Mouse (Mus musculus): ENCODE measurements around the gene Tgfbr3l.

The Tgfbr3l gene

DNA sequence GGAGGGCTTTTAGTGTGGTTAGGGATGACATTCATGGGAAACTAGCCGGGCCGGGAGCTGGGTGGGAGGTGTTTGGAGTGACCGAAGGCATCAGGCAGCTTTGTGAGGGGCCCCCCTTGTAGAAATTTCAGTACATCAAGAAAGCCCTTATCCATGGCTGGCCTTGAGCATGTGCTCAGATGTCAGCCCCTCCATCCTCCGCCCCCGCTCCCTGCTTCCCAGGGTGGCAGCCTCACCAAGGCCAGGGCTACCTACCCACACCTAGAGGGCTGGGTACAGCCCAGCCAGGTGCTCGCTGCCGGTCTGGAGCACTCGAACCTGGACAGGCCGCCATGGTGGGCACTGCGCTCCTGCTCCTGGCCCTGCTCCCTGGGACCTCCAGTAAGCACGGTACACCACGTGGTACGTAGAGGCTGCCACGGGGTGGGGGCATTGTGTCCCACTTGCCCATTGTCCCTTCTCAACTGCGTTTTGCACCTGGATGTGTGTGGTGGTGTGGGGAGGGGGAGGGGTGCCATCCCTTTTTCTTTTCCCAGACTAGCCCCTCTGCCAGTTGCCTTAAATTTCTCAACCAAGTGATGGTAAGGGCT lies at the start of gene Tgfbr3l:
TSS of gene Tgfbr3l (plus strand) at position 264 of the 590 bp plus-strand sequence.
- no peak for DNase-seq (ENCODE audit: extremely low read depth, low read depth, low spot score)

DNA sequence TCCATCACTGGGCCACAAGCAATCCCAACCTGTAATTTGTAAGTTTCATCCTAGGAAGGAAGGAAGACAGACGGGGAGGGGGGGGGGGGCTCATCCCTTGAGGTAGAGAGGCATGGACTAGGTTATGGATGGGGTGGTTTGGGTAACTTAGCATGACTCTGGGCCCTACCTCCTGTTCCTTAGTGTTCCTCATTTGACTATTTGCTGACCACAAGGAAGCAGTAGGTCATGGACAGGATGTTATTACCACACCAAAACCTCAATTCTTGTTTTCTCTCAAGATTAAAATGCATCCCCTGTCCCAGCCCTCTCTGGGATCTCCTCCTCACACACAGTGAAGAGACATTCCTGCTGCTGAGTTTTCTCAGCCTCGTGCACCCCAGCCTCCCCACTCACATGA lies 46.7 kb upstream of the Tgfbr3l start:
- no peak for DNase-seq (ENCODE audit: extremely low read depth, low read depth, low spot score)

DNA sequence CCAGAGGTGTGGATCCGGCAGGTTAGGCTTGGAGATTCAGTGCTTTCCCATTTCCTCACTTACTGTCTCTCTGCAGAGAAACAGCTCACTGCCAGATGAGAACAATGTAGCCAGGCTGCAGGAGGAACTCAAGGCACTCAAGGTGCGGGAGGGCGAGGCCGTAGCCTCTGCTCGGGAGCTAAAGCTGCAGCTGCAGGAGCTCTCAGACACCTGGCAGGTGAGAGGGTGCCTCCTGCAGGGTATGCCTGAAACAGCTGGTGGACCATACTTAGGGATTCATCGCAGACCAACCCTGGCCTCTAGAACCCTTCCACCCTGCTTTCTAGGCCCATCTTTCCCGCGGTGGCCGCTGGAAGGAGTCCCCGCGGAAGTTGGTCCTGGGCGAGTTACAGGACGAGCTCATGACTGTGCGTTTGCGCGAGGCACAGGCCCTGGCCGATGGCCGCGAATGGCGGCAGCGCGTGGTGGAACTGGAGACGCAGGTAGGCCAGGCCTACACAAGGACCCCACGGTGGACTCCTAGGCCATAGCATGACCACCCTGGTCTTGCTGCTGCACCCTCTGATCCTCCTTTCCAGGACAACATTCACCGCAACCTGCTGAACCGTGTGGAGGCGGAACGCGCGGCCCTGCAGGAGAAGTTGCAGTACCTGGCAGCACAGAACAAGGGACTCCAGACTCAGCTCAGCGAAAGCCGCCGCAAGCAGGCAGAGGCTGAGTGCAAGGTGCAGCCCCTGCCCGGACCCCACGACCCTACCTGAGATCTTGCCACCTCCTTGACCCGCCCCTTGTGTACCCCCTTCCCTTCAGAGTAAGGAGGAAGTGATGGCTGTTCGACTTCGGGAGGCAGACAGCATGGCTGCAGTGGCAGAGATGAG lies 42.5 kb upstream of the Tgfbr3l start:
- no peak for DNase-seq (ENCODE audit: extremely low read depth, low read depth, low spot score)

DNA sequence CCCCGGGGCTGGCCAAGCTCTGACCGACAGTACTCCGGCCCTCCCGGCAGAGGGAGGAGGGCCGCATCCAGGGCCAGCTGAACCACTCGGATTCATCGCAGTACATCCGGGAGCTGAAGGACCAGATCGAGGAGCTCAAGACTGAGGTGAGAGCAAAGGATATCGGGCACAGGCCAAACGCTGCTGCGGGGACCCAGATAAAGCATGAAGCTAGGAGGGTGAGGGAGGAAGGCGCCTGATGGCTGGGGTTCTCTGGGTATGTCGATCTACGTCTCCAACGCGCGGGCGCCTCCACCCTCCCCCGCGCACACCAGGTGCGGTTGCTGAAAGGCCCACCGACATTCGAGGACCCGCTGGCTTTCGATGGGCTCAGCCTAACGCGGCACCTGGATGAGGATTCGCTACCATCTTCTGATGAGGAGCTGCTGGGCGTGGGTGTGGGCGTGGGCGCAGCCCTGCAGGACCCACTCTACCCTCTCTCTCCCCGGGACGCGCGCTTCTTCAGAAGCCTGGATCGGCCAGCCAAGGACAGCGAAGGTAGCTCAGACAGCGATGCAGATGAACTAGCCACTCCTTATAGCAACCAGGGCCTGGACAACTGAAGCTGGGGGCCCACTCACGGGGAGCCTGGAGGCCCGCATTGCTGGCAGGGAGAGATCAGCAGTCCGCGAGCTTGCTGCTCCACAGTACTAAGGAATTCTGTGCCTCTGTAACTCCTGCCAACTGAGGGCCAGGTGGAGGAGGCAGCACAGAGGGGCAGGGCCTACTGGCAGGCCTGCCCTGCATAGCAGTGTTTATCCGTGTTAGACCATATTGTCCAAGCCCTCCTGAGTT lies 41.6 kb upstream of the Tgfbr3l start:
- DNase-seq (ENCODE audit: extremely low read depth, low read depth, low spot score), result no peak

DNA sequence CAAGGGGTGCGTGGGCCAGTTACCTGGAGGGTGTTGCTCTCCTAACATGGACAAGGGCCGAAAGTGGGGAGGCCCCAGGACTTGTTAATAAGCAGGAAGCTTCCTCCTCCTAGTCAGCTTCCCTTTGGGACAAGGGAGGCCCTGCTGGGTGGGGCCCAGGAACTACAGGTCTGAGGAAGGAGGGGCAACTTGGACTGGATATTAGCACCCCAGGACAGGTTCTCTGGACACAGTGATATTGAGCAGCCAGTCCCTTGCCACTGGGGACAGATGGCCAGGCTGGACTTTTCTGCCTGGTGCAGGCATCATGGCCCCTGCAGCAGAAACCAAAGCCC lies 41.0 kb upstream of the Tgfbr3l start:
- no peak for DNase-seq (ENCODE audit: extremely low read depth, low read depth, low spot score)

DNA sequence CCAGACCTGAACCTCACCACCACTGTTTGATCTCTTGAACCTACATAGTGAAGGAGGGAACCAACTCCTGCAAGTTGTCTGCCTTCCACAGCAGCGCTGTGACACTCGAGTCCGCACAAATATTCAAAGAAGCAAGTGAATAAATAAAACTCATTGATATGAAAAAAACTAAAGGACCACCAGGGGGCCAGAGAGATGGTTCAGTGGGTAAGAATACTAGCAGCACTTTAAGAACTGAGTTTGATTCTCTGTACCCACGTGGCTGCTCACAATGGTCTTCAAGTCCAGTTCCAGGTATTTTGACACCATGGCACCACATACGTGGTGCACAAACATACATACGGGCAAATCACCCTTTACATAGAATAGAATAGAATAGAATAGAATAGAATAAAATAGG lies 36.9 kb upstream of the Tgfbr3l start:
- no peak for DNase-seq (ENCODE audit: extremely low read depth, low read depth, low spot score)

DNA sequence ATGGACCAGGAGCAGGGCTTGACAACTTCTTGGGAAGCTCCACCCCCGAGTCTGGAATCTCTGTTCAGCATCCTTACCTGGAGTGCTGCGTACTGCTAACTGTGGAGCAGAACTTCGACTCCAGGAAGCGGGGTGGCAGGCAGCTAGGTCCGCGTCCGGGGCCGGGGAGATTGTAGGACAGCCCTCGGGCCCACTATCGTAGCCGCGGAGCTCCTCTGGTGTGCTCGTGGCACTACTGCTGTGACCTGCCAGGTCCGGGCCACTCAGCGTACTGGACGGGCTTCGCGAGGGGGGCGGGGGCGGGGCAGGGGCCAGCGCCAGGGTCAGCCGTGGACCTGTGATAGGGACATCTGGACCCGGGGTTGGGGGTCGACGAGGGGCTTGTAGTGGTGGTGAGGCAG lies 35.2 kb upstream of the Tgfbr3l start:
- no peak for DNase-seq (ENCODE audit: extremely low read depth, low read depth, low spot score)

DNA sequence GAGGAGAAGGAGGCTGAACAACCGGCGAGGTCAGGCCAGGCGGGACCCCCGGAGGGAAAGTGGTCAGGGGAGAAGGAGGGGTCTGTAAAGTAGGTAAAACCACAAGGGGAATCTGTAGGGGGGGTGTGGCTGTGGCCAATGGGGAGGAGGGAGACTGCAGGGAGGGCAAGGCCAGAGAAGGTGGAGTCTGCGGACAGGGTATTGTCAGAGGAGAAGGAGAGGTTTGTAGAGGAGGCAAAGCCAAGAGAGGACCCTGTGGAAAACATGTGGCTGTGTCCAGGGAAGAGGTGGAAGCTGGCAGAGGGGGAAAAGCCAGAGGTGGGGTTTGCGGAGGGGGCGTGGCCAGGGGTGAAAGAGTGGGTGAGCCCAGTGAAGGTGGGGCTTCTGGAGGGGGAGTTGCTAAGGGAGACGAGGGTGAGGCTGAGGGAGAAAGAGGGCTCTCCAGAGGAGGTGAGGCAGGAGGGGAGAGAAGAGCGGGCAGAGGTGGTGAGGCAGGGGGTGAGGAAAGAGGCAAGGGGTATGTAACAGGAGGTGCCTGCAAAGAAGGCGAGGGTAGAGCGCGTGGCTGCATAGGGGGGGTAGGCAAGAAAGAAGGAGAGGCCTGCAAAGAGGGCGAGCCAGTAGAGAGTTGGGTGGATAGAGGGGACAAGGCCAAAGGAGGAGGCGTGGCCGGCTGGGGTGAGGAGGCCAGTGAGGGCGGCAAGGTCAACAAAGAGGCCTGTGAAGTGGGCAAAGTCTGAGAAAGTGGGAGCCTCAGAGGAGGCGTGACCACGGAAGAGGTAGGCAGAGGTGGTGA lies 34.6 kb upstream of the Tgfbr3l start:
- no peak for DNase-seq (ENCODE audit: extremely low read depth, low read depth, low spot score)

DNA sequence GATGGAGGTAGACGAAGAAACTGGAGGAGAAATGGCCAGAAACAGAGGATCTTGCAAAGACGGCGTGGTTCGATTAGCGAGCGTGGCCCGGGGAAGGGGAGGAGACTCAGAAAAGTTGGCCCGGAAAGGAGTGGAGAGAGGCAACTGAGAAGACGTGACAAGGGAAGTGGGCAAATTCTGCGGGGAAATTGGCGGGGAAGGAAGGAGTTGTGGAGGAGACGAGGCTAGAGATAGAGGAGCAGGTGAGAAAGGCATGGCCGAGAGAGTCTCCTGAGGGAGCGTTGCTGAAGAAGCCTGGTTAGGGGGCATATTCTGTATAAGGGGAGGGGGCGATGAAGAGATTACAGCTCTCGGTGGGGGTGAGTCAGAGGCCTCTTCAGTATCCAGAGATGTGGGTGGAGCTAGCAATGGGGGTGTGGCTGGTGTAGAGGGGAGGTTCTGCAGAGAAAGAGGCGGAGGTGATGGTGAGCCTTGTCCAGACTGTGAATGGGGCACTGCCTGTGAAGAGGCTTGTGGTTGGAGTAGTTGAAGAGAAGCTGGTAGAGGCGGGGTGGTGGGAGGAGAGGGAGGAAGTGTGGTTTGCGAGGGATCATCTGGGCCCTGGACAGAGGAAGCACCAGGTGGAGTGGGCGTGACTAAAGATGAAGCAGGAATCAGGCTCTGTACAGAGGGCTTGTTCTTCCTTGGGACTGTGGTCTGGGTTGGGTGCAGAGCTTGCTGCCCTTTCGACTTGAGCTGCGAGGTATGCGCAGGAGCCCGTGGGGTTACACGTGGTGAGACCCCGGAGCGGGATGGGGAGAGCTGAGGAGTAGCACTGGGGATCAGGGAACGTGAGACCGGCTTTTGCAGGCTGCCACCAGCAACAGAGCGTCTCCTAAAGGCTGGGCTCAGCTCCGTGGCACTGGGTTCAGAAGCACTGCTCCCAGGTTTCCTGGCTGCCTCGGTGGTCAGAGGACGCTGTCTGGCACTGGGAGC lies 33.7 kb upstream of the Tgfbr3l start:
- no peak for DNase-seq (ENCODE audit: extremely low read depth, low read depth, low spot score)

DNA sequence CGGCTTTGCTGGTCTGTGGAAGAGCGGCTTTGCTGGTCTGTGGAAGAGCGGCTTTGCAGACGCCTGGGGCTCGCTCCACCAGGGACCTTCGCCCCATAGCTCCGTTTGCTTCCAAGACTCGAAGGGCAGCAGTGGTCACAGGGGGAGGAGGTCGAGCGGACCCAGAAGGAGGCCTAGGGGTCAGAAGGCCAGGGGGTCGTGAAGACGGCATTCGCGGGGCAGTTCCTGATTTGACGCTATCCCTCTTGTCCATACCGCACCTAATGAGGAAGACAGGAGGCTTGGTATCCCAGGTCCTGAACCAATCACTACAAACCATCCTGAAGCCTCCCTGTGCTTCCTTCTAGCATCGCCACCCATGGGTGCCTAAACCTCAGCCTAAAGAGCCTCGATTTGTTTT lies 31.7 kb upstream of the Tgfbr3l start:
- no peak for DNase-seq (ENCODE audit: extremely low read depth, low read depth, low spot score)

DNA sequence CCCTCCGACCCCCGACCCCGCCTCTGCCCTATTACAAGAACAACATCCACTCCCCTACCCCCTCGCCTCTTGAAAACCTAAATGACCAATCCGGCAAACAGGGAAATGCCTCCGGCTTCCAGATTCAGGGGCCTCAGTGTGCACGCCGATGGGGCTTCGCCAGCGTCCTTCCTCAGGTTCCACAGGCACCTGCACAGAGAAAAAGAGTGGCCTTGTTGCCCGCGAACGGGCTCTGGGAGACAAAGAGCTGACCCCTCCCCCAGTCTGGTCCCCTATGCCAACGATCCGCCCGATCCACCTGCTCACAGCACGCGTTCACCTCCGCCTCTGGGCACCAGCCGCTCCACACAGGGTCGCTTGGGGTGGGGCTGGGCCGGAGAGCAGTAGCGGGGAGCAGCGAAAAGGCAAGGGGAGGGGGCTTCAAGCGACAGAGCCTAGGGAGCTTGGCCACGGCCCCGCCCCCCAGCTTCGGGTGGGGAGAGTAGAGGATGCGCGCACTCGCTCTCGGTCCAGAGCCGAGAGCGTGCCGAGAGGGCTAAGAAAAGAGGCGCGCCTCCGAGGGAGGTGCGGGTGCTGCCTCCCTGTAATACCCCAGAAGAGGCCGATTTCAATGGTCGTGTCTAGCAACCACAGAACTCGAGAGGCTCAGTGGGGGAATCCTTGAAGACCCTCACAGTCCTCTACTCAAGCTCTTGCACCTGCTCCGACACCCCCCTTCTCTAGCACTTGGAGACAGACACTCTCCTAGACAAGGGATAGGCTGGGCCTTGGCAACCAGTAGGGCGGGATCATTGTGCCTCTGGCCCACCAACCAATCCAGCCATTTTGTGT lies 31.0 kb upstream of the Tgfbr3l start, which contains the start of gene Prr36:
TSS of gene Prr36 (minus strand) at position 669 of the 831 bp plus-strand sequence.
- DNase-seq (ENCODE audit: extremely low read depth, low read depth, low spot score), result no peak

DNA sequence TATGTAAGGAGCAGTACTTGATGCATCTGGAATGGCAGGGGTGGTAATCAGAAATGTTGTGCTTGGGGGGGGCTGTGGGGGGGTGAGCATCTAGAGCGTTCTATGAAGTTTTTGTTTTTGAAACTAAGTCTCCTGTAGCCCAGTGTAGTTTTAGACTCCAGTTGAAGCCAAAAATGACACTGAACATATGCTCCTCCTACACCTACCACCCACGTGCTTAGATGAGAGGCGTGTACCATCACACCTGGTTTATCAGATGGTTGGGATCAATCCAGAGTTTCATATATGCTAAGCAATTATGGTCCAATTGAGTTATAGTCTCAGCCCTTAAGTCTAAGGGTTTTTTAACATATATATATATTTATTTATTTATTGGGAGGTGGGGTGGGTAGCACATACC lies 28.4 kb upstream of the Tgfbr3l start:
- no peak for DNase-seq (ENCODE audit: extremely low read depth, low read depth, low spot score)

DNA sequence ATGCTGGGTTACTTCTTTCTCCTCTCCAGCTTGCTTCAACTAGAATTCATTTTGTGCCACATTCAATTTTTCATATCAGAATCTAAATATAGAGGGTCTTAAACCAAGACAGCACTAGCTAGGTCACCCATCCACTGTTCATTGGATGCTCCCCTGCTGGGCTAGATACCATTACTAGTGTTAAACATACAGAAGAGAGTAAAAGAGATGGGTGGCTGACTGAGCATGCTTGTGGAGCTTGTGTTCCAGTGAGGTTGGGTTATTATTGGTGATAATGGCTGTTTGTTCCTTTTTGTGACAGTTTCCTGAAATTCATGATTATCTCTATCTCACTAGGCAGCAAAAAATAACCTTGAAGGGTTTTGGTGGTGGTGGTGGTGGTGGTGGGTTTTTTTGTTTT lies 26.0 kb upstream of the Tgfbr3l start:
- no peak for DNase-seq (ENCODE audit: extremely low read depth, low read depth, low spot score)

DNA sequence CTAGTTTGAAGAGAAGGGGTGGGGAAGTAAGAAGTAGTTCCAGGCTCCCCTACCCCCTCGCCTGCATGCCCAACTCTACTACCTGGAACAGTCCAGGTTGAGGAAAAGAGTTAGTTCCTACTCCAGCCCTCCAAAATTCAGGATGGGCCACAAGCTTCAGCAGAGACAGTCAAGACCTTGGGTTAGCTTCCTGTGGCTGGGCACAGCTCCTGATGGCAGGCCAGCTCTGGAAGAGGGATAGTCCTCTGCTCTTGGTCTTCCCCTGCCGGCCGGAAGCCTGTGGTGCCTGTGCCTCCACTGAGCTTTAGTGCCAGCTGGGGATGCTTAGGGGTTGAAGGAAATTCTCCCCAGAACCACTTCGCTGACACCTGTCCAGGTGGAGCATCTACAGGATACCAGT lies 21.7 kb upstream of the Tgfbr3l start:
- DNase-seq (ENCODE audit: extremely low read depth, low read depth, low spot score), result no peak

DNA sequence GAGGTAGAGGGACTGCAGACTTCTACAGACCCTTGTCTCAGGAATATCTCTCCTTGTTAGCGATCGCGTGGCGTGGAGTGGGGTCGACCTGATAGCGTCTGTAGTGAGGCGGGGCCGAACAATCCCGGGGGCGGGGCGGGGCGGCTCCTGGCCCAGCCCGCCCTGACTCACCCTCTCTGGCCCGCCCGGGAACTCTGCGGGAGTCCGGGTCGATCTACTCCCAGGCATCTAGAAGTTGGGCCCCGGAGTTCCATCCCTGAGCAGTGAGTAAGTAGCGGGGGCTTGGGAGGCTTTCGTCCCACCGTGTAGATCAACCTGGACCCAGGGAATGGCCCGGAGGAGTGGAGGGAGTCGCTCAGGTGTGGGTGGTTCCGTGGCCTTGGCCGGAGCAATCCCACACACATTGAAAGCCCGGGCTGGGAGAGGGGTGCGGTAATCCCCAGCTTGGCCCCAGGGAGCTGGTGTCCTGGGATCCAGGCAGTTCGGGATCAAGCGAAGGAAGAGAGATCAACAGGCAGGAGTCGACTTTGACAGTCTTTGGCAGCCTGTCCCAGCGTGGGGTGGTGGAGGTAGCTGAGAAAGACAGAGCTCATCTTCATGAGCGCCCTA lies 21.2 kb upstream of the Tgfbr3l start, which contains the start of gene Lrrc8e:
TSS of gene Lrrc8e (plus strand) at position 89 of the 609 bp plus-strand sequence.
- no peak for DNase-seq (ENCODE audit: extremely low read depth, low read depth, low spot score)

DNA sequence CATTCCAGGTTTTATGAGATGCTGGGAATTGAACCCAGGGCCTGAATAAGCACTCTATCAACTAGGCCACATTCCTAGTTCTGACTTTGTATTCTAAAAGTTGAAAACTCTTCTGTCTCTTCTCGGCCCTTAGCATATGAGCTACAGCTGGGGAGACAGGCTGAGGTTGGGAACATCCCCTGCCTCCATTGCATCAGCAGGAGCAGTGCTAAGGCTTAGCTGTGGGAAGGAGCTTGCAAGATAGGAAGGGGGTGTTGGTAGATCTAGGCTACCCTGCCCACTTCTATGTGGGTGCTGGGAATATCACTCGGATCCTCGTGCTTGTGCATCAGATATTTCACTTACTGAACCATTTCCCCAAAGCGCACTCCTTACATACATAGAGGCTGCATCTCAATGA lies 20.1 kb upstream of the Tgfbr3l start:
- DNase-seq (ENCODE audit: extremely low read depth, low read depth, low spot score), result no peak

DNA sequence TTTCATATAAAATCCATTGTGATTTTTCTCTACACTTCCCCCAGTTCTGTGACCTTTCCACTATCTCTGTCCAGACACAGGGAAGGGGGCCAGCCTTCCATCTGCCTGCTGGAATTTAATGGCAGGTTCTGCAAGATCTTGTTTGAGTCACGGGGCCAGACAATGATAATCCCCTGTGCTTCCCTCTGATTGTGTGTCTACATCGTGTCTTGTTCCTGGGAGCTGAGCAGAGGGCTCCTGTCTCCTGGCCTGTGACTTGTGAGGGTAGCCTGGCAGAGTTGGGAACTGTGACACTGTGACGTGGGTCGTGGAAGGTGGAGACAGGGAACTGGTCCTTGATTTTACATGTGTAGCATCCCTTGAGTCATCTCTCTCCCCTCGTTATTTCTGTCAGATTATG lies 18.2 kb upstream of the Tgfbr3l start:
- no peak for DNase-seq (ENCODE audit: extremely low read depth, low read depth, low spot score)

DNA sequence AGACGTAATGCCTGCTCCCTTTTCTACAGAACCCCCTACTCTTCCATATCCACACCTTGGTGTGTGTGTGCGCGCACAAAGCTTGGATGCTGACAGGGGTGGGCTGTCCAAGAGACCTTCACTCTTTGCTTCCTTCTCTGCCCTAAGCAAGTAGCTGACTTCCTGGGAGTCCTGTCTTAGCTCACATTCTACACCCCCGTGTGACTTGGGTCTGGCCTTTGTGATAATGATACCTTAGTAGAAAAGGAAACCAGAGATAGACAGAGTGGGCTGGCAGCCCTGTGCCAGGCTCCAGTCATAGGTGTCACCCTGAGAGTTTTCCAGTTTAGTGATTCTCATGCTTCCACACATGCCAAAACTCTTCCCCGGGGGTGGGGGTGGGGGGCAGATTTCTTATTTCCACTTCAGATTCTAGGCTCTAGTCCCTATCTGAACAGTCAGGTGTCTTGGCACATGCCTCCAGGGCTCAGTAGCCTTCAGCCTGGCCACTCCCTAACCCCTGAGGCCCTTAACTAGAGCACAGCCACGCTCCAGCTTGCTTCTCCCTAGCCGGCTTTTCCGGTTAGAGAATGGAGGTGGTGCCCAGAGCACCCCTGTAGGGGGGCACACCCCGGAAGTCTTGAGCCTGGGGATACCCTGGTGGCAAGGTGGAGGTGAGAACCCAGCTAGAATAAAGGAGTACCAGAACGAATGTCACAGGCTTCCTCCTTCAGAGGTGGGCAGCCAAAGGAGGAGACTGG lies 17.2 kb upstream of the Tgfbr3l start:
- no peak for DNase-seq (ENCODE audit: extremely low read depth, low read depth, low spot score)
